Mouse (Mus musculus) C2C12 (cell line): ENCODE measurements at regions not wholly inside any gene's neighbourhood (a gene's known extent, or its start where the extent isn't known, plus 50 kb on each side); places are given as distances from the start of the nearest gene placed in this dataset.

Experiments
- H3K27me3 ChIP-seq: one replicate; pipeline ENCODE4 v1.6.1; 2011; ENCODE audit not compliant: control insufficient read depth, insufficient read depth, insufficient read length
- H3K36me3 ChIP-seq: one replicate; pipeline ENCODE4 v1.6.1; 2011; ENCODE audit not compliant: control insufficient read depth, insufficient read depth
- H3K4me3 ChIP-seq: one replicate; pipeline ENCODE4 v1.5.1; 2011; ENCODE audit warnings: mild to moderate bottlenecking, control low read depth; ENCODE audit not compliant: poor library complexity, insufficient read depth, severe bottlenecking
- H3K79me2 ChIP-seq: one replicate; pipeline ENCODE4 v1.6.1; 2011; ENCODE audit not compliant: control insufficient read depth, insufficient read depth
- H3K79me3 ChIP-seq: one replicate; pipeline ENCODE4 v1.6.1; 2011; ENCODE audit warnings: low read depth, control low read depth
- H3ac ChIP-seq: one replicate; pipeline ENCODE3; 2011; ENCODE audit warnings: low read depth; ENCODE audit not compliant: control insufficient read depth, insufficient read length
- CEBPB ChIP-seq: IDR thresholded peaks from one replicate; pipeline ENCODE4 v1.6.1; 2011; ENCODE audit warnings: low read depth, mild to moderate bottlenecking, control low read depth, moderate library complexity
- CTCF ChIP-seq: IDR thresholded peaks from one replicate; pipeline ENCODE4 v1.5.1; 2011; ENCODE audit not compliant: control insufficient read depth, insufficient read depth, insufficient read length
- FOSL1 ChIP-seq: IDR thresholded peaks from one replicate; pipeline ENCODE4 v1.8.0; 2011; ENCODE audit warnings: mild to moderate bottlenecking, low read length; ENCODE audit not compliant: poor library complexity, insufficient read depth, severe bottlenecking
- MAX ChIP-seq: IDR thresholded peaks from one replicate; pipeline ENCODE4 v1.6.1; 2011; ENCODE audit warnings: mild to moderate bottlenecking, control low read depth
- MYOD1 ChIP-seq: IDR thresholded peaks from one replicate; pipeline ENCODE4 v1.6.1; 2011; ENCODE audit warnings: low read depth; ENCODE audit not compliant: control insufficient read depth, insufficient read length
- MYOG ChIP-seq: IDR thresholded peaks from one replicate; pipeline ENCODE4 v1.6.1; 2011; ENCODE audit not compliant: control insufficient read depth, insufficient read length; ENCODE audit errors: extremely low read depth
- USF1 ChIP-seq: IDR thresholded peaks from one replicate; pipeline ENCODE4 v1.6.1; 2011; ENCODE audit warnings: low read depth, mild to moderate bottlenecking, control low read depth, moderate library complexity

DNA sequence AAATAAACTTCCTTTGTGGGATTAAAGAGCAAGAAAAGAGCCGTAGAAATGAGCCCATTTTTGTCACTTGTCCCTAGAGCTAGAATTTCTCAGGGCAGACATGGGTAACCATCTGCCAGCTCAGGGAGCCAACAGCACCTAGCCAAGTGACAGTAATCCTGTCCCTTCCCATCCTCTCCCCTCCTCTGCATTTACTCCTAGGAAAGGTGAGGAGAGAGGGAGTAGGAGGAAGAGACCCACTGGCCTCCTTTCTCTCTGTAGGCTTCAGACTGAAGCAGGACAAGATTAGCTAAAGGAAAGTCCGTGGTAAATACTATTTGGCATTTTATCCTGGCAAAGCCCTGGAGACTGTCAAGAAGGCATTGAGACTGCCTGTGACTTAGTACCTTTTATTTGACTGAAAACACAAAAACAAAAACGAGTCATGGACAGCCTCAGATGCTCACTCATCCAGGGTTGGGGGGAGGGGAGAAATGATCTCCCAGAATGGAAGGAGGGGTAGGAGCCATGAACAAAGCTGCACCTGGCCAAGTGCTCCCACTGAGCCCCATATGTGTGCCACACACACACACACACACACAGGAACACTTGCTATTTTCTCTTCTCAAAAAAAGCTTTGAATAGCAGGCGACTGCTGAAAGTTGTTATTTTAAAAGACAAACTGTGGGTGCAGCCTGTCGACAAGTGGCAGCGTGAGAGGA is 136.6 kb upstream of the Zfand5 start:
- Histone ChIP-seq H3K27me3 (no peaks in the 10 kb centered on the region), H3ac (no peak overlapping the region), H3K36me3 (no peaks in the 10 kb centered on the region), H3K79me3 (no peaks in the 10 kb centered on the region), H3K4me3 (no peak overlapping the region), H3K79me2 (no peaks in the 10 kb centered on the region)
- TF ChIP-seq MYOD1 (no peak), MAX (no peak), FOSL1 (no peak), CEBPB (no peak), USF1 (no peak), MYOG (no peak), CTCF (no peak)

DNA sequence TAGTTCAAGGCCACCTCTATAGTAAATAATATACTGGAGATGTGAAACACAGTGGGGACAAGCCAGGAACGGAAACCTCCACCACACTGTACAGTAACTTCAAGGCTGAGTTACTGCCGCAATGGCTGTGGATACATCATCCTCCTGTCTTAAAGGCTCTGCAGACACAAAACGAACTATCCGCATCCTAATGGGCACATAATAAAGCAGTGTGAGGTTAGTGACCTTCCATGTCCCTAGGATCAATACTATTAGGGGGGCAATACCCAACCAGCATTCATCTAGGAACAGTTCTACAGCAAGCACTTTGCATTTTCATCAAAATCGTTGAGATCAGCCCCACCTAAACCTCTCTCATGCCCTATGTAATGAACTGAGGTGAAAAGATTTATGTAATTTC is 142.4 kb upstream of the Zfand5 start:
- TF ChIP-seq CEBPB: no peak
- no peak for TF ChIP-seq MYOD1
- TF ChIP-seq MYOG: no peak
- TF ChIP-seq FOSL1: no peak
- TF ChIP-seq USF1: no peak
- no peak for TF ChIP-seq CTCF
- TF ChIP-seq MAX: no peak
- H3K27me3 ChIP-seq: no peaks in the 10 kb centered on the region
- H3K79me2 ChIP-seq: no peaks in the 10 kb centered on the region
- no peak overlapping the region for H3ac ChIP-seq
- H3K4me3 ChIP-seq: no peak overlapping the region
- no peaks in the 10 kb centered on the region for H3K79me3 ChIP-seq
- no peaks in the 10 kb centered on the region for H3K36me3 ChIP-seq

DNA sequence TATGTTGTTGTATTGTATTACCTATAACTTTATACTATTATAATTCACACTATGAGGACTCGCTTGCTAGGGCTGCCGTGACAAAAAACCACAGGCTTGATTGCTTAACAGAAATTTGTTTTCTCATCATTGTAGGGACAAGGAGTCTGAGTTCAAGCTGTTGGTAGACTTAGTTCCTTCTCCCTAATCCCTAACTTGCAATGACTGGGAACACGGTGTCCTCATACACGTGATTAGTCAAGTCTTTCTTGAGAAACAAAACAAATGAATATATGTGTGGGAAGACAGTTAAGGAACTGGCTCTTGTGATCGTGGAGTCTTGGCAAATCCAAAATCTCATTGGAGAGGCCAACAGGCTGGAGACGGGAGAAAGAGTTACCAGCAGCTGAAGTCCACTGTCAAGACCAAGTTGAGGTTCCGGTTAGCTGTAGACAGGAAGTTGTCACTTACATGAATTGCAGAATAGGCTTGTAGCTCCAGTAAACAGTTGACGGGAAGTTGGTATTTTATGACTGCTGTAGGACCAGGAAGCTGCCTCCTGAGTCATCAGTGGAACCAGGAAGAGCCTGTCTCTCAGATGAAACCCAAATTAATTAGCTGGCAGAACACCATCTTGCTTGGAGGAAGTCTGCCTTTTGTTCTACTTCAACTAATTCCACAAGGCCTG is 144.9 kb upstream of the Zfand5 start:
- Histone ChIP-seq H3ac (no peak overlapping the region), H3K79me3 (no peaks in the 10 kb centered on the region)
- TF ChIP-seq CTCF (no peak), USF1 (no peak), CEBPB (no peak), MAX (no peak), MYOG (no peak), FOSL1 (no peak), MYOD1 (no peak)

DNA sequence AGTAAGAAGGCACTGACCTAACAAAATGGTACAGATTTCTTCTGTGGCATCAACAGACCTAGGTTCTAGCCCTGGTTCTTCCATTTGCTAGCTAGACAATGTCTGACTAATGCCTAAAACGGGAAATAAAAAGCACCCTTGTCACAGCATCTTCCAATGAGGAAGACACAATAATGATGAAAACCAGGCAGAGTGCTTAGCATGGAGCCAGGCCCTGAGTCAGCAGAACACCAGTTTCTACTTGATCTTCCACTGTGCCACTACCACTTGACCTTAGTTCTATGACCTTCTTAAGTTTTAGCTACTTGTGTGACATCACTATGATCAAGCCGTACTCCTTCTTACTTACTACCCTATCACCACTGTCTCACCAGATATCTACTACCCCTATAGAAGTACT is 145.4 kb upstream of the Zfand5 start:
- Histone ChIP-seq H3ac (no peak overlapping the region), H3K4me3 (no peak overlapping the region), H3K79me3 (no peaks in the 10 kb centered on the region), H3K36me3 (no peaks in the 10 kb centered on the region), H3K27me3 (no peaks in the 10 kb centered on the region), H3K79me2 (no peaks in the 10 kb centered on the region)
- TF ChIP-seq CEBPB: no peak
- no peak for TF ChIP-seq FOSL1
- TF ChIP-seq USF1: no peak
- TF ChIP-seq MAX: no peak
- no peak for TF ChIP-seq MYOD1
- no peak for TF ChIP-seq CTCF
- TF ChIP-seq MYOG: no peak

More for the DNA sequence above, 144.9 kb upstream of the Zfand5 start:
- Histone ChIP-seq H3K36me3 (no peaks in the 10 kb centered on the region), H3K27me3 (no peaks in the 10 kb centered on the region), H3K4me3 (no peak overlapping the region), H3K79me2 (no peaks in the 10 kb centered on the region)

DNA sequence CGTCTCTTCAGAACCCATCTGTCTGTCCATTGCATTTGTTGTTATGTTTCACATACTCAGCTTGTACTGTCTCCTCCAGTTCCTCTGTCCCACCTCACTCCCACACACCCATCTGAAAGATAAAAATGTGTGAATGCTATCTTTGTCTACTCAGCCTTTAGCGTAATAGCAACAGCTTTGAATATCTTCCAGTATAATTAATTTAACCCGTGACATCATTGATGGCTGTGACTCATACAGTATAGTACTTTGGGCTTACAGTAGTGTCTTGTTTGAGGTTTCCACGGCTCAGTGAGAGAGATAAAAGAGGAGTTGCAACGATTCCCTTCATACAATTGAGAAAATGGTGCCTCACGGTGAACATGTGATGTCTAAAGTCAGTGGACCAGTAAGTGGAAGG is 152.6 kb upstream of the Zfand5 start:
- Histone ChIP-seq H3K27me3 (no peaks in the 10 kb centered on the region), H3K79me2 (no peaks in the 10 kb centered on the region), H3K36me3 (no peaks in the 10 kb centered on the region), H3K79me3 (no peaks in the 10 kb centered on the region), H3K4me3 (no peak overlapping the region), H3ac (no peak overlapping the region)
- TF ChIP-seq FOSL1 (no peak), CEBPB (no peak), USF1 (no peak), CTCF (no peak), MYOG (no peak), MYOD1 (no peak), MAX (no peak)

DNA sequence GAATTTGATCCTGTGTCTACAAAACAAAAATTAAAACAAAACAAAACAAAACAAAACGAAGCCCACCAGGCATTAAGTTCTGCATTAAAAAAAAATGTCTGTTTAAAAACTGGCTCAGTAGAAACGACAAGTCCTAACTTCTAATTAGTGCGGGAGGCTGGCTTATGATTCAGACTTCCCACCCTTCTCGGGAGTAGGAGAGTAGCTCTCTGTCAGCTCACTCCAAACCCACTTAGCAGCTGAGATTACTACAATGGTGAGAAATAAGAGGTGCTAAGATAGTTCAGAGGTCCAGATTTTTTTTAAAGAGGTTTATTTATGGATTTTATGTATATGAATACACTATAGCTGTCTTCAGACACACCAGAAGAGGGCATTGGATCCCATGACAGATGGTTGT is 153.3 kb upstream of the Zfand5 start:
- no peaks in the 10 kb centered on the region for H3K79me3 ChIP-seq
- no peaks in the 10 kb centered on the region for H3K27me3 ChIP-seq
- H3K36me3 ChIP-seq: no peaks in the 10 kb centered on the region
- TF ChIP-seq FOSL1 (no peak), USF1 (no peak), CEBPB (no peak), MYOD1 (no peak), MYOG (no peak)
- no peaks in the 10 kb centered on the region for H3K79me2 ChIP-seq
- H3K4me3 ChIP-seq: no peak overlapping the region
- no peak overlapping the region for H3ac ChIP-seq
